Mouse (Mus musculus) urinary bladder, postnatal 4 days (tissue): ENCODE measurements at regions not wholly inside any gene's neighbourhood (a gene's known extent, or its start where the extent isn't known, plus 50 kb on each side); places are given as distances from the start of the nearest gene placed in this dataset.
A peak's percentile ranks its signal among the peaks of the same experiment; 100 is the strongest.
"Not testable (repeated sequence)": the region's sequence is repeated elsewhere in the genome, so short reads cannot be mapped to it uniquely, and the experiment has no call there.

Experiments used
- DNase-seq, 2 experiments: peaks; one replicate each; pipeline ENCODE4 v3.0.0; 2021 to 2022; ENCODE audit warnings: low spot score in 2 of 2

- no peak for DNase-seq
These were observed 57.1 kb downstream of the Ccdc54 start for GRCm38 (mm10) chr16:50533881-50534280.

GRCm38 (mm10) chr16:50529511-50530416 is 61.2 kb downstream of the Ccdc54 start:
- DNase-seq = peak; percentile 81 to 91

GRCm38 (mm10) chr16:50528677-50529510 is 62.1 kb downstream of the Ccdc54 start:
- DNase-seq = peak; percentile 74 to 76

GRCm38 (mm10) chr16:50528355-50528676 is 62.6 kb downstream of the Ccdc54 start:
- DNase-seq = peak in 1 of 2 experiments; percentile 23

- not testable (repeated sequence) for DNase-seq
These were observed 64.0 kb downstream of the Ccdc54 start for GRCm38 (mm10) chr16:50526930-50527329.

GRCm38 (mm10) chr16:50525934-50526366 is 65.0 kb downstream of the Ccdc54 start:
- DNase-seq = no peak

GRCm38 (mm10) chr16:50525504-50525903 is 65.5 kb downstream of the Ccdc54 start:
- DNase-seq = no peak

GRCm38 (mm10) chr16:50519610-50520009 is 71.3 kb downstream of the Ccdc54 start:
- DNase-seq = no peak

- no peak for DNase-seq
These were observed 74.4 kb downstream of the Ccdc54 start for GRCm38 (mm10) chr16:50516579-50516978.

GRCm38 (mm10) chr16:50515039-50515438 is 75.9 kb downstream of the Ccdc54 start:
- DNase-seq = no peak

- no peak for DNase-seq
These were observed 78.9 kb downstream of the Ccdc54 start for GRCm38 (mm10) chr16:50512080-50512479.

- no peak for DNase-seq
These were observed 77.3 kb upstream of the Bbx start for GRCm38 (mm10) chr16:50509529-50509895.

GRCm38 (mm10) chr16:50508673-50509528 is 76.7 kb upstream of the Bbx start:
- no peak for DNase-seq

GRCm38 (mm10) chr16:50504619-50505018 is 72.4 kb upstream of the Bbx start:
- DNase-seq = no peak

GRCm38 (mm10) chr16:50498909-50499308 is 66.7 kb upstream of the Bbx start:
- DNase-seq = no peak

- DNase-seq = no peak
These were observed 61.5 kb upstream of the Bbx start for GRCm38 (mm10) chr16:50493662-50494061.

- DNase-seq = no peak
These were observed 57.1 kb upstream of the Bbx start for GRCm38 (mm10) chr16:50489244-50489643.

GRCm38 (mm10) chr16:50482360-50482786 is 50.2 kb upstream of the Bbx start:
- DNase-seq = no peak
